Mouse (Mus musculus): ENCODE measurements at regions not wholly inside any gene's neighbourhood (a gene's known extent, or its start where the extent isn't known, plus 50 kb on each side); places are given as distances from the start of the nearest gene placed in this dataset.
"Not testable (repeated sequence)": the region's sequence is repeated elsewhere in the genome, so short reads cannot be mapped to it uniquely, and the experiment has no call there.

DNA sequence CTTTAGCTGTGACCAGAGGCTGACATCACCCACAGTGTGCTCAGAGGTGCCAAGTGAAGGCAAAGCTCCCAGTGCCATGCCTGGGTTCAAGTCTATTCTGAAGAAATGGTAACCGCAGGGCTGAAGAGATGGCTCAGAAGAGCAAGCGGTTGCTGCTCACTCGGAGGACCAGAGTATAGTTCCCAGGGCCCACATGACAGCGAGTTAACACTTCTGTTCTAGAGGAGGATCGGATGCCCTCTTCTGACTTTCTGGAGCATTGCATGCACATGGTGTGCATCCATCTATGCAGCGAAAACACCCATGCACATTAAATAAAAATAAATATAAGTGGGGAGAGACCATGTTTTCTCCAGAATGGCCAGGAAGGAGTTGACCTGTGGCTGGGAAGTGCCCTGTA, 209.5 kb downstream of the Sorl1 start:
- no peak for DNase-seq

GRCm38 (mm10) chr9:41913911-41914310, 210.2 kb downstream of the Sorl1 start:
- no peak for DNase-seq

DNA sequence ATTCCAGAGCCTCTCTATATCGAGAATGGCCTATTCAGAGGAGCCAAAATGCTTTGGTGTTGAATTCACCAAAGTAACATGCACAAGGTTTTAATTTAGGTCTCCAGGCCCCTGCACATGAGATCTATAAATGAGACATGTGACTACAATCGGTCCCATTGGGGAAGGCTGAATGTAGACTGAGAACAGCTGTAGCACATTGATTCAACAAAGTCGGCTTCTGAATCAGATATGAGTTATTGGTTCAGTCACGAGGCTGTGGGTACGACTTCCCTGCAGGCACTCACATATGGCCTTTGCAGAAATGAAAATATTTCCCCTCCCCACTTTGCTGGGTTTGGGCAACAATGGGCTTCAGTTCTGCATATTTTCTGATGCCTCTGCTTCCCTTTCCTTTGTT, 211.6 kb downstream of the Sorl1 start:
- no peak for DNase-seq

- DNase-seq = no peak
Observed at GRCm38 (mm10) chr9:41900606-41900974, 223.5 kb downstream of the Sorl1 start.

GRCm38 (mm10) chr9:41899766-41900605, 224.1 kb downstream of the Sorl1 start:
- no peak for DNase-seq

DNA sequence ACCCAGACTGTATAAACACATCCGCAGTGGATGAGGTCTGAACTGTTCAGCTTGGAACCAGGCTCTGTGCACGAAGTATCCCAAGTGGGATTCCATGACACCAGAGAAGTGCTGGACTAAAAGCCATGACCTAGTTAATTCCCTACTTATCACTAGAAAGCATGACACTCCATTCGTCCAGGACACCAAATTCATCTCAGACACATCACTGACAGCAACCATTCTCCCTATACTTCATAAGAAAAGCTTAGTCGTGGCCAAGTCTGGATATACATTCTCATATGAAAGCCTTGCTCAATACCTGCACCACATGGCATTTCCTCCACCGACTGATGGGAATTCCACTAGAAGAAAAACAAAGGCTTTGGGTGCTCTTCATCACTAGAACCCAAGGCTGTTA, 229.0 kb downstream of the Sorl1 start:
- DNase-seq = no peak

- no peak for DNase-seq
Observed at GRCm38 (mm10) chr9:41892841-41893240, 231.3 kb downstream of the Sorl1 start.

- DNase-seq = no peak
Observed at GRCm38 (mm10) chr9:41891206-41891605, 232.9 kb downstream of the Sorl1 start.

GRCm38 (mm10) chr9:41890273-41891141, 233.6 kb downstream of the Sorl1 start:
- DNase-seq = peak; percentile 13 to 50

- no peak for DNase-seq
Observed at GRCm38 (mm10) chr9:41889568-41890272, 234.4 kb downstream of the Sorl1 start.

GRCm38 (mm10) chr9:41888616-41889150, 235.4 kb downstream of the Sorl1 start:
- DNase-seq = no peak

DNA sequence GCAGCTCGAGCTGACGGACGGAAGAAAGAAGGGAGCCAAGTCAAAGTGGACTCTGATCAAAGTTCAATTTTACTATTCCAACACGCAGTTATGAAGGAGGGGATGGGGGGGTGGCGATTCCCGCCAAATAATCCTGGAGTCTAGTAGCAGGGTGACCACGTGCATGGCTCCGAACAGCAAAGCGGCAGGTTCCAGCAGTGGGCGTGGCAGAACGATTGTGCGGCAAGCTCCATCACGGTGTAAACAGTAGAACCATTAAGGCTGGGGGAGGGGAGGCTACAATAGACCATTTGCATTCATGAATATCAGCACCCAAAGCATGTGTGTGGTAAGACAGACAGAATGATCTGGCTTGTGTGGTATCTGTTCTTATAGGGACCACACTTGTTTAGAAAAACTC, 237.6 kb downstream of the Sorl1 start:
- DNase-seq = not testable (repeated sequence)

DNA sequence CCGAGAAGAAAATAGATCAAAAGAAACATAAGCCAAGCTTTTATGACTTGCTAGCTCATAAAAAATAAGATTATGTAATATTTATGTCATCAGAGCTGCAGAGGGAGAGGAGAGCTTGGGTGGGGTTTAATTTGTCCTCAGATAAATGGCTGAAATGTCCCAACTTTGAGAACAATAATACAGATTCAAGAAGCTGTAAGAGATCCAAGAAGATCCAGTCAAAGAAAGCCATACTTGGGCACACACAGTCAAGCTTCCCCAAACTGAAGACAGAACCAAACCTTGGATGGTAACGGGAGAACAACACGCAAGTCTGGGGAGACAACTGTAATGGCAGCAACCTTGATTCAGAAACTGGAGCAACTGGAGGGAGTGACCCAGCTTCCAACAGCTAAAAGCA, 243.6 kb downstream of the Sorl1 start:
- DNase-seq = no peak

DNA sequence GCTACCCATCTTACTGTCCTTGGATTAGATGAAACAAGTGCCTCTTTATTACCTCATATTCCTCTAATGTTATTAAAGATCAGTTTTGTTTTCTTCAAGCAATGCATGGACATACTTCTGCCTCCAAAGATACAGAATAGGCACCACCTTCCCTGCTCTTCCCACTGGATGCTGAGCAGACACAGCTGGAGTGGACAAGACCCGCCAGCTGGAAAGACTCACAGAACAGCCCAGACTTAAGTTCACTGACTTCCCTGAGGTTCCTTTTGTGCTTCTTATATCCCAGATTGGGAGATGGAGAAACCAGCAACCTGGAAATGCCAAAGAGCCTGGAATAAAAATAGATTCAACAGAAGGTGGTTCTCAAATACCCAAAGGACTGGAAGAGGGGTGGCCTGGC, 245.0 kb downstream of the Sorl1 start:
- DNase-seq = peak in 1 of 2 experiments; percentile 7

- DNase-seq = no peak
Observed at GRCm38 (mm10) chr9:41861136-41861535, 263.0 kb downstream of the Sorl1 start.

GRCm38 (mm10) chr9:41860681-41861080, 263.4 kb downstream of the Sorl1 start:
- peak; percentile 54 to 67 for DNase-seq

DNA sequence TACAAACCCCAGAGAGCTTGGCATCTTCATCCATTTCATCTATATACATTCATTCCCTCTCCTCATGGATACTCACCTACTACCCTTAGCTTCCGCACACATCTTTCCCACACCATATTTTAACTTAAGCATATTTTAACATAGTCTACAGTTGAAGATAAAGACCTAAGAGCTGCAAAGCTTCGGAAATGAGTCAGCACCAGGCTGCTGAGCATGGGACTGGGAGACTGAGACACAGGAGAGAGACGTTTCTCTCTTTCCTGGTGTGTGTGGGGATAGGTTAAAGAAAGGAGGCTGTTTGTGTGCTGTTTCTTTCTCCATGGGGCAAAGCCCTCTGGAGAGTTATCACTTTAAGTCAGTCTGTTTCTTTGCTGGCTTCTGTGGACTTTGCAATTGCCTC, 264.3 kb downstream of the Sorl1 start:
- DNase-seq = no peak

DNA sequence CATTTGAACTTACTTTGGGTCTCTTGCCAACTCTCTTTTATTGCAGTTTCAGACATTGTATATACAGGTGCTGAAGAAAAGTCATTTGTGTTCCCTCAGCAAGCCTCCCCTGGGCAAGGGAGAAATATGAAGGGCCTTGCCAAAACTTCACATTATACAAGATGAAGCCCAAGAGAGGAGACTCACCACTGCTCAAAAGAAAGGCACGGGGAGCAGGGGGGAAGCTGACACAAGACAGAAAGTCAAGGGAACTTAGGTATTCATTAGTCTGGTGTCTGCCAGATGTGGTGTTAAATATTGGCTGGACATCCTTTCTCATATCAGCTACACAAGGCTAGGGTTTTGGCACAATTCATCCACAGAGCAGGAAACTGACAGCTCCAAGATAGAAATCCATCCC, 272.0 kb downstream of the Sorl1 start:
- no peak for DNase-seq

DNA sequence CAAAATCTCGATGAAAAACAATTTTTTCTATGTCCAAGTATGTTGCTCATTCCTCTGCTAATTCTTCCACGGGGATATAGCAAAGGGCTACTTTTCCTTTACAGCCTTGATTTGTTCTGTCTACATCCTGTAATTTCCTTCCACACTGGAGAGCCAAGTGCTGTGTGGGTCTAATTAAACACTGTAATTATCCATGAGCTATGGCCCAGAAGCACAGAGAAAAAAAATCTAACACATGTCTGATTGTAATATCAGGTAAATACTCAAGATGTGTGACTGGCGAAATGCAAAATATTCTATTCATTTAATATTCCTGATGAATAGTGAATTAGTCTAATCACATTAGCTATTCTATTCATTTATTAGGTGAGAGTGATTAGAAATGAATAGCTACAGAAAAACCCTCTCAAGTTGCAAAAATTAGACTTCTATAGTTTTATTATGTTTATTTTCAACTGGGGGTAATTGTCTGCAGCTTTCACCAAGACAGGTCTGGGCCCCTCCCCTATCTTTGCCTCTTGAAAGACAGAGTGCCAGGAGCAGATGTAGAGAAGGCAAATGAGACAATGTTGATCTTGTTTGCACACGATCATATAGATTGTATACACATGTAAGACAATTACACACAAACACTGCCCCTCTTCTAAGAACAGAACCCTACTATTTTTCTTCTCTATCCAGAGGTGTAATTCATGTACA, 274.3 kb downstream of the Sorl1 start:
- DNase-seq = no peak

DNA sequence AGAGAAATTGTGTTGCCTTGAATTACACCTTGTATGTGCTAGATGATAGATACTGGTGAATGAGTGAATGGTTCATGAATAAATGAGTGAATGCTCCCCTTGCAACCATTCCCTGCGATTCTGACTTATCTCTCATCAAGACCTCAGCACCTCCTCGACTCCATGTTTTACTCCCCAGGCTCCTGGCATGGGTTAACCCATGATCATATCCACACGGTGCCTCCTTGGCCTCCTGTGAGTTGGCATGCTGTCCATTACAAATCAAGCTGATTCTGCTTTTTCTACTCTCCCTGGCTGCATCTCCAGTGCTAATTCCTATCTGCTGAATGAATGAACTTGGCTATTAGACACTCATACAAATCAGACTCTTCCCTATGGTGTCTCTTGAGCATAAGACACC, 279.5 kb downstream of the Sorl1 start:
- no peak for DNase-seq

- no peak for DNase-seq
Observed at GRCm38 (mm10) chr9:41834487-41835404, 289.4 kb downstream of the Sorl1 start.
